Mouse (Mus musculus) embryonic facial prominence, embryonic 11.5 days (tissue): ENCODE data around the gene Spata18. TPM values are rescaled to one million over a fixed set of nuclear protein-coding genes. Genes with fewer than 3 reads are reported as not detected.

Experiments
- ATAC-seq: fragments of 200-750 bp; cut with Nextera tagmentation; replicated peaks from 2 replicates; pipeline ENCODE4 v1.8.0; 2017; ENCODE audit warnings: low read depth; ENCODE audit not compliant: insufficient number of reproducible peaks, low FRiP score, low TSS enrichment
- DNase-seq: peaks from one replicate; pipeline ENCODE4 v3.0.0-alpha.2; 2015; ENCODE audit warnings: low spot score
- H3K27ac ChIP-seq: fragments of 300-500 bp; sonication (generic); replicated peaks from 2 replicates; pipeline ENCODE4 v1.5.1; 2014; ENCODE audit warnings: mild to moderate bottlenecking, low read depth, low read length, control low read depth
- H3K27me3 ChIP-seq: fragments of 300-500 bp; sonication (generic); 2 replicates; pipeline ENCODE4 v1.6.1; 2014; ENCODE audit warnings: mild to moderate bottlenecking, low read length, moderate library complexity, mixed read lengths; ENCODE audit not compliant: control insufficient read depth, insufficient read depth
- H3K36me3 ChIP-seq: fragments of 300-500 bp; sonication (generic); replicated peaks from 2 replicates; pipeline ENCODE4 v1.6.1; 2014; ENCODE audit warnings: low read depth, mild to moderate bottlenecking, low read length, moderate library complexity, mixed read lengths; ENCODE audit not compliant: control insufficient read depth, insufficient read depth
- H3K4me1 ChIP-seq: fragments of 300-500 bp; sonication (generic); 2 replicates; pipeline ENCODE4 v1.6.1; 2014; ENCODE audit warnings: low read length, mixed read lengths; ENCODE audit not compliant: control insufficient read depth, insufficient read depth
- H3K4me2 ChIP-seq: fragments of 300-500 bp; sonication (generic); 2 replicates; pipeline ENCODE4 v1.6.1; 2014; ENCODE audit warnings: low read depth, mild to moderate bottlenecking, control low read depth, low read length, moderate library complexity
- H3K4me3 ChIP-seq: fragments of 300-500 bp; sonication (generic); 2 replicates; pipeline ENCODE4 v1.5.1; 2014; ENCODE audit warnings: low read depth, low read length, control low read depth
- H3K9ac ChIP-seq: fragments of 300-500 bp; sonication (generic); replicated peaks from 2 replicates; pipeline ENCODE4 v1.6.1; 2014; ENCODE audit warnings: mild to moderate bottlenecking, control low read depth, low read length
- H3K9me3 ChIP-seq: fragments of 300-500 bp; sonication (generic); replicated peaks from 2 replicates; pipeline ENCODE4 v1.6.1; 2016; ENCODE audit warnings: mild to moderate bottlenecking, low read length, inconsistent platforms, mixed read lengths; ENCODE audit not compliant: control insufficient read depth
- WGBS: fragments of 180-500 bp; shearing (Covaris S2); extraction: QIAGEN DNeasy Blood & Tissue Kit; methylation state at CpG from one replicate; pipeline ENCODE4 v1.1.7; 2014; 5-methylcytosine and 5-hydroxymethylcytosine counted together
- polyA plus RNA-seq: library from polyadenylated mRNA; unstranded; fragments of >200 nt; fragmentation: Nextera tagmentation; extraction: Ambion mirVana; gene quantifications from 2 replicates; pipeline ENCODE4 v1.2.1, GENCODE M21; 2014

The Spata18 gene
- 0.14 and 0.21 TPM in 2 replicates for polyA plus RNA-seq

DNA sequence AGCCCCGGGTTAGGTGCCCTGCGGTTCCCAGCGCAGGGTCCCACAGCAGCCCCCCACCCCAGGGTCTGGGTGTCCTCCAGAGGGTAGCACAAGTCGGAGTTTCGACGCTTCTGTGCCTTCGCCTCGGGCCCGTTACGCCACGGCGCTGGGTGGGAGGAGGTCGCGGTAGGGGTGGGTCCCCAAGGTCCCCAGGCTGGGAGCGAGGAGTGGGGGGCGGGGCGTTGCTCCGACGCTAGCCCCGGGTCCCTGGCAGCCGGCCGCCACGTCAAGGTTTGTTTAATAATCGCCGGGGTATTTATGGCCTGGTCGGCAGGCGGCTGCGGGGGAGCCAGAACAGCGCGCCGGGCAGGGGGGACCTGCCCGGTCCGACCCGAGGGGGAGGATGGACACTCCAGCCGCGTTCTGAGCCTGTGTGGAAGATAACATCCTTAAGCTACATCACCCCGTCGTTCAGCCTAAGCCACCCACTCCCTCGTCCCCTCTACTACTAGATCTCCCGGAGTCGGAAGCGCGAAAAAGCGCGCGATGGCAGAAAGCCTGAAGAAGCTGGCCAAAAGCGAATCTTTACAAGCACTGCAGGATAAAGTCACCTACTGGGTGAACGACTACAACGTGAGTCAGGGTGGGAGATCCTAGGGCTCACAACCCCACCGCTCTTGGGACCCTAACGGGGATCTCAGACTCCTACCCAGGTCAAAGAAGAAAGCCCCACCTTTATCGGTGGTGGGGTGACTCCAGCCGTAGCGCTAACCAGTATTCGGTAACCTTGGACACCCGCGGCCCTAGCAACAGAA, at the start of gene Spata18:
Gene Spata18, plus strand, starts transcription at position 319 of the 794 bp plus-strand sequence.
- DNase-seq (peak; percentile 47), ATAC-seq (no peak; the same call in 1 of the 2 replicates)
- 0% methylated on average over 57 of the region's 57 CpGs for WGBS
- Histone ChIP-seq H3K36me3 (no peaks in the 10 kb centered on the region), H3K27ac (no peak within 1 kb of the TSS), H3K9ac (peak within 1 kb of the TSS; percentile 43; the same call in 1 of the 2 replicates), H3K4me1 (peaks cover 7% of the 10 kb centered on the region), H3K27me3 (peaks cover 43% of the 10 kb centered on the region), H3K4me3 (peak within 1 kb of the TSS; percentile 48), H3K9me3 (no peaks in the 10 kb centered on the region), H3K4me2 (peak within 1 kb of the TSS; percentile 94)

DNA sequence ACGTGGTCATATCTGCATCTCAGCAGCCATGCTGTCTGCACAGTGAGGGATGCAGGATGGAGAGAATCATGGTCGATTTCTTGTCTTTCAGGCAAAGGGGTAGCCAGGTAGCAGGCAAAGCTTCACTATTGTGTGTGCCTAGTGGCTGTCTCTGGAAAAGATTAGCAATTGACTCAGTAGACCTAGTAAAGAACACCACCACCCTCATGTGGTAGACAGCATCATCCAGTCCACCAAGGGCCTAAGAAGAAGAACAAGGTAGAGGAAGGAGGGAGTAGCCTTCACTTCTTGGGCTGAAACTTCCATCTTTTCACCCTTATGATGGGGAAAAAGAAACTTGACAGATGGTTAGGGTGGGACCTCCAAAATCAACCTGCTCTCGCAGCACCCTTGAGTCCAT, 48.3 kb upstream of the Spata18 start:
- no peak overlapping the region for H3K9ac ChIP-seq
- no peaks in the 10 kb centered on the region for H3K27me3 ChIP-seq
- ATAC-seq (no peak), DNase-seq (no peak)
- H3K27ac ChIP-seq = no peak overlapping the region
- no peak overlapping the region for H3K4me3 ChIP-seq
- no peaks in the 10 kb centered on the region for H3K9me3 ChIP-seq
- no peak overlapping the region for H3K4me2 ChIP-seq
- WGBS = 86% methylated on average over 3 of the region's 3 CpGs
- no peaks in the 10 kb centered on the region for H3K4me1 ChIP-seq
- H3K36me3 ChIP-seq = no peaks in the 10 kb centered on the region

DNA sequence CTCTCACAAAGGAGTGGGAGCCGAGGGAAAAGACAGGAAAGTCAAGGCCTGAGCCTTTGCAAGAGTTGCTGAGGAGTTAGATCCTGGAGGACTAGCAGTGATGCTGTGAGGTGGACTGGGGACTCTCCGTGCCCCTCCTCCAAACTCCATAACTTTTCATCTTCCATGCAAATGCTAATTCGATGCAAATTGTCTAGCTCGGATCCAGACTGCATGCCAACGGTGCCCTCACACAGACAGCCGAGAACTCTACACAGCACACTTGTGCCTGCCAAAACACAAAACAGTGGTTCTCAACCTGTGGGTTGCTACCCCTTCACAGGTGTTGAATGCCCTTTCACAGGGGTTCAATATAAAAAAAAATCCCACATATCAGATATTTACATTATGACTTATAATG, 46.6 kb upstream of the Spata18 start:
- Histone ChIP-seq H3K4me1 (no peaks in the 10 kb centered on the region), H3K27ac (no peak overlapping the region), H3K9me3 (no peaks in the 10 kb centered on the region), H3K4me3 (no peak overlapping the region), H3K4me2 (no peak overlapping the region), H3K27me3 (no peaks in the 10 kb centered on the region), H3K36me3 (no peaks in the 10 kb centered on the region), H3K9ac (no peak overlapping the region)
- no peak for ATAC-seq
- no peak for DNase-seq
- 90% methylated on average over 6 of the region's 6 CpGs for whole genome bisulfite sequencing

DNA sequence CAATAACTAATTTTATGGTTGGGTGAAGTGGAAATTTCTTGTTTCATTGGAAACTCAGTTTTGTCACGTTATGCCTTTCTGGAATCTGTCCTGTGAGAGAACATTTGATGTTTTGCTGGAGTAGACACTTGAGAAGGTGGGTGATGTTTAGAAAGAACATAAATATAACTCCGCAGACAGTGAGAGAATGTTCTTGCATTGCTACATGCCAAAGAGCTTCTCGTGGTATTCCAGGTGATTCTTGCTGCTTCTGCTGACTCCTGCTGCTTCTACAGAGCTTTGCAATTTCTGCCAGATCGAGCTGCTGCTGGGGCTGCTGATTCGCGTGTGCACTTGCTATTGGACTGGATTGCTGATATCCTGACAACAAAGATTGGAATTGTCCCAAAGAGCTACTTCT, 46.2 kb upstream of the Spata18 start:
- Histone ChIP-seq H3K9ac (no peak overlapping the region), H3K4me3 (no peak overlapping the region), H3K36me3 (no peaks in the 10 kb centered on the region), H3K27ac (no peak overlapping the region), H3K9me3 (no peaks in the 10 kb centered on the region), H3K27me3 (no peaks in the 10 kb centered on the region), H3K4me1 (no peaks in the 10 kb centered on the region), H3K4me2 (no peak overlapping the region)
- no peak for DNase-seq
- ATAC-seq = no peak
- WGBS = 86% methylated on average over 6 of the region's 6 CpGs

DNA sequence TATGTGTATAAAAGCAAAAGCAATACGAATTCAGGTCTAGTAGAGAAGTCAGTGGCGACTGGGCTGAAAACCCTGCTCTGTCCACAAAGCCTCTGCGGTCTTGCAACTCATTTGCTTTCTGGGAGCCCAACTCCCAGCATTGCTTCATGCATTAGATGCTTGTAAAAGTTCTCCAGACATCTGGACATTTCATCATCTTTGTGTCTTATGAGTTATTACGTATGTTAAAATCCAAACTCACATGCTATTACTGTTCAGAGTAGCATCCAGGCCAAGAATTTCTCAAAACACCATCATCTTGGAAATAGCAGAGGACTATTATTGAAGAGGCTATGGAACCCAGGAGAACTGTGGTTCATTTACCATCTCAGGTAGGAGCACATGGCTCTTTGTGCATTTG, 40.1 kb upstream of the Spata18 start:
- no peaks in the 10 kb centered on the region for H3K27me3 ChIP-seq
- H3K9ac ChIP-seq = no peak overlapping the region
- no peak overlapping the region for H3K4me2 ChIP-seq
- no peaks in the 10 kb centered on the region for H3K9me3 ChIP-seq
- H3K27ac ChIP-seq = no peak overlapping the region
- no peak overlapping the region for H3K4me3 ChIP-seq
- WGBS = 93% methylated on average over 4 of the region's 4 CpGs
- H3K36me3 ChIP-seq = no peaks in the 10 kb centered on the region
- H3K4me1 ChIP-seq = no peaks in the 10 kb centered on the region
- ATAC-seq = no peak
- DNase-seq = no peak

DNA sequence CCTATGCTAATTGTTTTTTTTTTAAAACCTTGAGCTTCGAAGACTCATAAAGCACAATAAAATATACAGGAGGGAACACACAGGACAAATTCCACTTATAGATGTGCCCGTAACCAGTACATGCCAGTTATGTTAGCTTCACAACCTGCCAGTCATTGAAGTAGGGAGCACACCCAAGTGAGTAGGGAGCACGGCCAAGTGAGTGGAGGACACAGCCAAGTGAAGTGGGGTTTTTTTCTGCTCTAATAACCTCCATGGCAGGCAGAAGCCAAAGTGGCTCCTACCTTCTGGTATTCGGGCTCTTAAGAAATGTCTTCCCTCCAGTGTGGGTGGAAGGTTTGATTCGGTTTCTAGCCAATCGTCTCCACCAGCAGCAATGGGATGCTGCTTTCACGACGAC, 37.9 kb upstream of the Spata18 start:
- Histone ChIP-seq H3K9me3 (no peaks in the 10 kb centered on the region), H3K4me2 (no peak overlapping the region), H3K4me3 (no peak overlapping the region), H3K9ac (no peak overlapping the region), H3K4me1 (no peaks in the 10 kb centered on the region), H3K36me3 (no peaks in the 10 kb centered on the region), H3K27me3 (no peaks in the 10 kb centered on the region), H3K27ac (no peak overlapping the region)
- WGBS = 86% methylated on average over 8 of the region's 8 CpGs
- ATAC-seq = no peak
- no peak for DNase-seq

DNA sequence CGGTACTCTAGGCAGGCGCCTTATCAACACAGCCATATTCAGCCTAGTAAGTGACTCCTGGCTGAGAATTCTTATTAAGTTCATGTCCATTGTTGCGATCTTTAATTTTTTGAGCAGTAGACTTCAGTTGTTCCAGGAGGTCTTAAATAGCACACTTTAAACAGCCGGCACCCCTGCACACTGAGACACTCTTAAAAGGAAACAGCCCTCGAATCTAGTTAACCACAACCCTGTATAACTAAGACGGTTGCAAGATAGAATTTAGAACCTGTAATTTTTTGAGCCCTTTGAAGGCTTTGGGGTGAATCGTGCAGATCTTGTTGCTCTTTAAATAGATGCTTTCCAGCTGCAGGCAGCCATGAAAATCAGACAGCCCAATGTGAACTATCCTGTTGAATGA, 36.0 kb upstream of the Spata18 start:
- no peak for ATAC-seq
- Histone ChIP-seq H3K4me1 (no peaks in the 10 kb centered on the region), H3K4me3 (no peak overlapping the region), H3K27me3 (no peaks in the 10 kb centered on the region), H3K27ac (no peak overlapping the region), H3K4me2 (no peak overlapping the region), H3K36me3 (no peaks in the 10 kb centered on the region), H3K9ac (no peak overlapping the region), H3K9me3 (no peaks in the 10 kb centered on the region)
- DNase-seq = no peak
- 70% methylated on average over 7 of the region's 7 CpGs for WGBS

DNA sequence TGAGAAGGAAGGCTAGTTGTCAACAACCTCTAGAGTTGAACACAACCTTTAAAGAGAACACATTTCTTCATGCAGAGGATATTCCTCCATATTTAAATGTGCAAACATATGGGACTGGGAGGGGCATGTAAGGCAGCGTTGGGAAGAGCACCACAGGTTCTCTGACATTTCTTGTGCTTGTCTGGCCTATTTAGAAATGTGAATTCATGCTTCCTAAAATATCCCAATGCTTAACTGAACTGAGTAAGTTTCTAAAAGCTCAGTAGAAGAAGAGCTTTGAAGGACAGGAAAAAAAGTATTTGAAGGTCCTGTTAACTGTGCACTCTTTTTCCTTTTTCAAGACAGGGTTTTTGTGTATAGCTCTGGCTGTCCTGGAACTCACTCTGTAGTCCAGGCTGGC, 32.2 kb upstream of the Spata18 start:
- no peaks in the 10 kb centered on the region for H3K9me3 ChIP-seq
- ATAC-seq (no peak), DNase-seq (no peak)
- no peak overlapping the region for H3K4me2 ChIP-seq
- no peak overlapping the region for H3K9ac ChIP-seq
- H3K27me3 ChIP-seq = no peaks in the 10 kb centered on the region
- H3K4me3 ChIP-seq = no peak overlapping the region
- WGBS = 95% methylated on average over 1 of the region's 1 CpGs
- no peak overlapping the region for H3K27ac ChIP-seq
- no peaks in the 10 kb centered on the region for H3K36me3 ChIP-seq
- no peaks in the 10 kb centered on the region for H3K4me1 ChIP-seq
